Mouse (Mus musculus) lung, postnatal 10 days (tissue): Measurements from ENCODE around the gene Dync2li1.

Source experiments
- DNase-seq: peaks from one replicate; pipeline ENCODE4 v3.0.0; 2021

The Dync2li1 gene

GRCm38 (mm10) chr17:84687994-84688393 lies 61.7 kb downstream of the Dync2li1 start:
- DNase-seq = no peak

DNA sequence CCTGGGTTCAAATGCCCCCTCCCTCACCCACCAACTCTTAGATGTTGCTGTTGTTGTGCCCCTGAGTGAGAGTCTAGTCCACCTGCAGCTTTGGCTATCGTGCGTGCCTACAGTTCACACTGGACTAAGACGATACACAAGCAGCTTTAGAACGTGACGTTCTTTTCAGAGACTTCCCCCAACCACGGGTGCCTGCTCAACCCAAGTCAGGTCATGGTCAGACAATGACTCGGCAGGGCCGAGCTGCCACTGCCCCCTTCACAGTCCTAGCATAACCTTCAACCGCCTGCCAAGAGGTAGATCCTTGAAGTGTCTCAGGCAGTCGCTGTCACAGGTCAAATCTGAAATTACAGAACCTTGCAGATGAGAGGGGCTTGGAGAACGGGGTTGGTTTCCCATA lies 62.5 kb downstream of the Dync2li1 start:
- DNase-seq = no peak

DNA sequence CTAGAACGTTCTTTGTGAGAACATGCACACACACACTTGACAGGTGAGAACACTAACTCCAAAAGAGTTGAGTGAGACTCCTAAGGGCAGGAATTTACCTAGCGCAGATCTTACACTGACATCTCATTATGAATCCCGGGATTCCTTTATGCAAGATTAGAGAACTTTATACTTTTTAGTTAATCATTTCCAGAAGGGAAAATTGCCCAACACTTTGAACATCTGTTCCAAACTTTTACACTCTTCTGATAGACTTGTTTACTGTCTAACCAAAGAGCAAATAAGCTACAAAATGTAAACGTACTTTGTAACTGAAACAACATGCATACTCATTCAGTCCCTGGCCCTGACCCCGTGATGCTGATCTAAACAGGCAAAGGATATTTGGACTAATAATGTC lies 63.0 kb downstream of the Dync2li1 start:
- DNase-seq = no peak

DNA sequence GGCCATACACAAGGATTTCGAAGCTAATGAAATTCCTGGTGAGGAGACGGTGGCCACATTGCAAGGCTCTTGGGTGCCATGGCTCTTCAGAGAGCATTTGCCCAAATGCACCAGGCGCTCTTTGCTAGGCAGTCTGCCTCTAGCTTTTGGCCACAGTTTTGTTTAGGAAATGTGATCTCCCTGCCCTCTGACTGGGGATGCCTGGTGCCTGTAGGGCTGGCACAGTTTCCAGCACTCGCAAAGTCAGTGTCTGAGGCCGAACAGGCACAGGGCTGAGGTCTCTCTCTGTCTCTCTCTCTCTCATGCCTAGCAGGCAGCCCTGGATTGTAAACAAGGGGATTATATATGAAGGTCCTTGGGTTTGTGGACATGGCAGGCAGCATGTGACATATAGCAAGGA lies 63.8 kb downstream of the Dync2li1 start:
- DNase-seq = no peak

DNA sequence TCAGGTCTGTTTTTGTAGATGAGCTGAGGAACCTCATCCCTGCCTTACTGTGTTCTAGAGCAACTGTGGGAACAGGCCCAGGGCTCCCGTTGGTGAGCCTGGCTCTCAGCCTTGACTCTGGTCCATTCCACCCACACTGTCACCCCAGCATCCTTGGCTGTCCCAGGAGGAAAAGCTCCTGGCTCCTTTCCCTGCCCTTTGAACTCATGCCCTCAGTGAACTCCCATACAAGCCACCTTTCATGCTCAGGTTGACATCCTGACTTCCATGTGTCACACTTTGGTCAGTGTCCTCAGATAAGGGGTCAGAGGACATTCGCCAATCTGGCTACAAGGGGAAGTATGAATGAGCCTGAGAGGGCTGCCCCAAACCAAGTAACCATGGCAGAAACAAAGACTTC lies 67.4 kb downstream of the Dync2li1 start:
- DNase-seq = no peak

GRCm38 (mm10) chr17:84696537-84696936 lies 70.2 kb downstream of the Dync2li1 start:
- no peak for DNase-seq

DNA sequence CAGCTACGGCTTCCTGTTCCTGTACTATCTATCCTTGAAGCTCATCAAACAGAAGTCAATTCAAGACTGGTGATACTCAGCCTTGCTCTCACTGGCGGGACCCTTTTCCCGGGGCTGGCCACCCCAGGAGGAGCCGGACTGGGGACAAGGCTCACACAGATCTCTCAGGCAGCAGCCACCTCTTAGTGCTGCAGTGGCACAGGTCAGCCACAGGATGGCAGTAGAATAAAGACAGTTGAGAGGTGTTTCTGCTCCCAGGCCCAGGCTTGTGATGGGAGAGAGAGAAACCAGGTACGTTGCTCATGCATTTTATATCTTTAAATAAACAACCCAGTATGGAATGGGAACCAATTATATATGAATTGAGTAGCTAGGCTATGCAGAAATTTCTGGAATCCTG lies 72.4 kb downstream of the Dync2li1 start:
- peak; percentile 68 for DNase-seq
